Mouse (Mus musculus) cortical plate, adult 2 months (tissue): ENCODE measurements around the gene Rsg1.

Source experiments
- CTCF ChIP-seq: fragments of 200-500 bp; IDR thresholded peaks from 2 replicates; pipeline ENCODE4 v1.5.1; 2011; ENCODE audit warnings: mild to moderate bottlenecking, control low read depth, low read length; ENCODE audit not compliant: insufficient read depth; ENCODE audit errors: extremely low read depth
- POLR2A ChIP-seq: fragments of 200-500 bp; IDR thresholded peaks from 2 replicates; pipeline ENCODE4 v1.6.1; 2011; ENCODE audit warnings: mild to moderate bottlenecking, low read length, control low read depth; ENCODE audit not compliant: insufficient read depth; ENCODE audit errors: extremely low read depth

GRCm38 (mm10) chr4:141194553-141194952, 19.2 kb upstream of the Rsg1 start:
- TF ChIP-seq CTCF, result no peak
- no peak for TF ChIP-seq POLR2A
